Mouse (Mus musculus) liver, postnatal 0 days (tissue): ENCODE results near the gene Ntrk3. TPM values are rescaled to one million over a fixed set of nuclear protein-coding genes. Genes with fewer than 3 reads are reported as not detected.

Source experiments
- ATAC-seq: fragments of 200-750 bp; cut with Nextera tagmentation; 2 replicates; pipeline ENCODE4 v1.8.0; 2017; ENCODE audit warnings: mild to moderate bottlenecking, moderate library complexity
- DNase-seq: peaks from one replicate; pipeline ENCODE4 v3.0.0-alpha.2; 2016
- H3K27ac ChIP-seq: fragments of 300-500 bp; sonication (generic); 2 replicates; pipeline ENCODE4 v1.5.1; 2014; ENCODE audit warnings: antibody characterized with exemption, moderate library complexity, mild to moderate bottlenecking, low read depth
- H3K27me3 ChIP-seq: fragments of 300-500 bp; sonication (generic); 2 replicates; pipeline ENCODE4 v1.6.1; 2014; ENCODE audit warnings: low read length, control low read depth, mixed read lengths; ENCODE audit not compliant: insufficient read depth
- H3K36me3 ChIP-seq: fragments of 300-500 bp; sonication (generic); replicated peaks from 2 replicates; pipeline ENCODE4 v1.6.1; 2014; ENCODE audit warnings: mild to moderate bottlenecking, control low read depth, low read length, moderate library complexity, mixed read lengths; ENCODE audit not compliant: insufficient read depth
- H3K4me1 ChIP-seq: fragments of 300-500 bp; sonication (generic); 2 replicates; pipeline ENCODE4 v1.6.1; 2014; ENCODE audit warnings: antibody characterized with exemption, mild to moderate bottlenecking, control low read depth; ENCODE audit not compliant: insufficient read depth
- H3K4me2 ChIP-seq: fragments of 300-500 bp; sonication (generic); 2 replicates; pipeline ENCODE4 v1.6.1; 2014; ENCODE audit warnings: low read depth, mild to moderate bottlenecking, low read length, moderate library complexity, mixed read lengths
- H3K4me3 ChIP-seq: fragments of 300-500 bp; sonication (generic); 2 replicates; pipeline ENCODE4 v1.5.1; 2014; ENCODE audit warnings: low read depth, low read length
- H3K9ac ChIP-seq: fragments of 300-500 bp; sonication (generic); replicated peaks from 2 replicates; pipeline ENCODE4 v1.6.1; 2014; ENCODE audit warnings: mild to moderate bottlenecking, moderate library complexity
- H3K9me3 ChIP-seq: fragments of 300-500 bp; sonication (generic); 2 replicates; pipeline ENCODE4 v1.6.1; 2016; ENCODE audit warnings: mild to moderate bottlenecking, control low read depth, low read length, mixed read lengths
- CTCF ChIP-seq: sonication (generic); IDR thresholded peaks from 2 replicates; pipeline ENCODE4 v1.5.1; 2016; ENCODE audit warnings: antibody characterized with exemption, low read depth
- EP300 ChIP-seq: IDR thresholded peaks from 2 replicates; pipeline ENCODE4 v1.6.1; 2016; ENCODE audit warnings: antibody characterized with exemption, low read depth, mild to moderate bottlenecking
- WGBS: fragments of 180-500 bp; shearing (Covaris S2); extraction: QIAGEN DNeasy Blood & Tissue Kit; methylation state at CpG from one replicate; pipeline ENCODE4 v1.1.7; 2014; ENCODE audit not compliant: insufficient replicate concordance; 5-methylcytosine and 5-hydroxymethylcytosine counted together
- polyA plus RNA-seq: library from polyadenylated mRNA; unstranded; fragments of >200 nt; fragmentation: Nextera tagmentation; extraction: Ambion mirVana; gene quantifications from 2 replicates; pipeline ENCODE4 v1.2.1, GENCODE M21; 2015

Ntrk3 gene
- polyA plus RNA-seq, 1 experiment from 2014 or later: 0.16 TPM

DNA sequence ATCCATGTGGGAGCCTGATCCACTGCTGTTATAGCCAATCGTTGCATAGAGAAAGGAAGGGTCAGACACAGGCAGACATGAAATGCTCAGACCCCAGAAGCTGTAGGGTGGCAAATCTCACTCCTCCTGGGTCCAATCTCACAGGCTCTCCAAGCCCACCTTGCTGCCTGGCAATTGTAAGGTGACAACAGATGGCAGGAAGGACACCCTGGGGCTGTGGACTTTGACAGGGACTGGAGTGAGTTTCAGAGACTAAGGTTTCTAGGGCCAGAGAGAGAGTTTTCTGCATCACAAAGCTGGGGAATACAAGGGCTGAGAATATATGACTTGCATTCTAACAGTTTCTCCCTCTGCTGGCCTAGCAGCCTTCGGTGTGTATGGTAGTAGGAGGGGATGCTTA, 359.5 kb downstream of the Ntrk3 start:
- Histone ChIP-seq H3K4me2 (no peak overlapping the region), H3K9me3 (no peaks in the 10 kb centered on the region), H3K27ac (no peak overlapping the region), H3K27me3 (no peaks in the 10 kb centered on the region), H3K36me3 (no peaks in the 10 kb centered on the region), H3K4me1 (no peaks in the 10 kb centered on the region), H3K9ac (no peak overlapping the region), H3K4me3 (no peak overlapping the region)
- TF ChIP-seq EP300 (no peak), CTCF (no peak)
- ATAC-seq (no peak), DNase-seq (no peak)
- 58% methylated on average over 2 of the region's 2 CpGs for WGBS

DNA sequence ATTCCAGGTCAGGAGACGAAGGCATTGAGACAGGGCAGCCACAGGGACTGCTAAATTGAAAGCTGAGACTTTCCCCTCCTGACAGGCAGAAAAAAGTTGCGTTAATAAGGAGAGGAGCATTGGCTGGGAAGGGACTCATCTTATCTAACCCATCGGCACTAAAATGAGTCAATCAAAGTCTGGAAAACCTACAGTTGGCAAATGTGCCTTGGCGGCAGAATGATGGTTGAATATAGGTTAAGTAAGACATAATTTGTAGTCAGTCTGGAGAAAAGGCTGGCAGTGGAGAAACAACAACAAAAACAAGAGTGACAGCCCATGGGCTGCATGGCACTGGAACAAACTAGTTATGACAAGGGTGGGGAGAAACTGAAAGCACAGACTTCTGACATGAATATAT, 360.9 kb downstream of the Ntrk3 start:
- no peak overlapping the region for H3K27ac ChIP-seq
- H3K36me3 ChIP-seq: no peaks in the 10 kb centered on the region
- no peak overlapping the region for H3K4me3 ChIP-seq
- ATAC-seq (no peak), DNase-seq (no peak)
- no peaks in the 10 kb centered on the region for H3K9me3 ChIP-seq
- TF ChIP-seq CTCF (no peak), EP300 (no peak)
- 61% methylated on average over 4 of the region's 4 CpGs for WGBS
- no peak overlapping the region for H3K9ac ChIP-seq
- no peaks in the 10 kb centered on the region for H3K4me1 ChIP-seq
- H3K4me2 ChIP-seq: no peak overlapping the region
- no peaks in the 10 kb centered on the region for H3K27me3 ChIP-seq

DNA sequence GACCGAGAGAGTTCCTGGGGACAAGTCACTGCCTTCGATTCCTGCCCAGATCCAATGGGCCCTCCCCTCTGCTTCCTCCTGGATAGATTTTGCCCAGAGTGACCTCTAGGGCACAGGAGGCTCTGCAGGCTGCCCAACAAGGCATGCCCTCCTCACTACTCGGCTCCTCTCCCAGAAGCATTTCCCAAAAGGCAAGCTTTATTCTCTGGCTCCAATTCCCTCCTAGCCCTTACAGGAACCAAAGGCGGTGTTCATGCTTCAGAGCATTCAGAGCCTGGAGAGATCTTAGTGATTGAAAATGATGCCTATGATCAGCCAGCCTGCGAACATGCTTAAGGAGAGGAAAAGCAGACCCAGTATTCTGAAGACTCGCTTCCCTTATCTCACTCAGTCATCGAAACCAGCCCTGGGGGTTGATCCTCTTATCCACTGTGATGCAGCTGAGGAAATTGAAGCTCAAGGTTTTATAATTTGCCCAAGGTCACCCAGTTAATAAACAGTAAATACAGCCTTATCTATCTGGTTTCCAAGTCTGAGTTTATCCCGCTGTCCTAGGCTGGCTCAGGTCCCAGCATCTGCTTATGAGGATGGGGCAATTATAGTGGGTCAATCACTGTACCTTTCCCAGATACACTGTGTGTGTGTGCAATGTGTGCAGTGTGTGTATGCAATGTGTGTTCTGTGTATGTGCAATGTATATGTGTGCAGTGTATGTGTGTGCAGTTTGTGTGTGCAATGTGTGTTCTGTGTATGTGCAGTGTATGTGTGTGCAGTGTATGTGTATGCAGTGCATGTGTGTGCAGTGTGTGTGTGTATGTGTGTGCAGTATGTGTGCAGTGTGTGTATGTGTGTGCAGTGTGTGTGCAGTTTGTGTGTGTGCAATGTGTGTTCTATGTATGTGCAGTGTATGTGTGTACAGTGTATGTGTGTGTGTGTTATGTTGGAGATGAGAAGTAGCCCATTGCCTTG, 376.2 kb downstream of the Ntrk3 start:
- ATAC-seq (no peak), DNase-seq (no peak)
- Histone ChIP-seq H3K4me3 (no peak overlapping the region), H3K4me1 (no peaks in the 10 kb centered on the region), H3K9me3 (no peaks in the 10 kb centered on the region), H3K27me3 (no peaks in the 10 kb centered on the region), H3K9ac (no peak overlapping the region), H3K36me3 (no peaks in the 10 kb centered on the region), H3K27ac (no peak overlapping the region), H3K4me2 (no peak overlapping the region)
- no peak for TF ChIP-seq EP300
- no peak for TF ChIP-seq CTCF
- 68% methylated on average over 8 of the region's 8 CpGs for WGBS

DNA sequence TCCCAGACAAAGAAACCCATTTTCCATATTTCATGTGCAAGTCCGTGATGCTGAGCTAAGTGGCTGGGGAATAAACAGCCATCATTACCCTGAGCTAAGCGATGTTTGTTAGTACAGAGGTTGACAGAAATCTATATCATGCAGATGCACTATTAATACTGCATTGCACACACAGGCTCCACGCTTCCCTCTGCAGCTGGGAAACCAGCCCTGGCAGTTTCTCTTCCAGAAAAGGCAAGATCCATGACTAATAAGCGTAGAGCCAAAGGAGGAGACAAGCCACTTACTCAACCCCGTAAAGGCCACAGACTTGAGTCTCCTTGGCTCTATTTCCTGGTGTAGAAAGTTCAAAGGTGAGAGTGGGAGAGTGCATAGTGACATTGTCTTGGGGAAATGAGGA, 390.3 kb downstream of the Ntrk3 start:
- Histone ChIP-seq H3K4me1 (no peaks in the 10 kb centered on the region), H3K36me3 (no peaks in the 10 kb centered on the region), H3K27me3 (no peaks in the 10 kb centered on the region), H3K9ac (no peak overlapping the region), H3K4me3 (no peak overlapping the region), H3K9me3 (no peaks in the 10 kb centered on the region), H3K4me2 (no peak overlapping the region), H3K27ac (no peak overlapping the region)
- no peak for TF ChIP-seq CTCF
- TF ChIP-seq EP300: no peak
- WGBS: 77% methylated on average over 5 of the region's 5 CpGs
- no peak for ATAC-seq
- no peak for DNase-seq

DNA sequence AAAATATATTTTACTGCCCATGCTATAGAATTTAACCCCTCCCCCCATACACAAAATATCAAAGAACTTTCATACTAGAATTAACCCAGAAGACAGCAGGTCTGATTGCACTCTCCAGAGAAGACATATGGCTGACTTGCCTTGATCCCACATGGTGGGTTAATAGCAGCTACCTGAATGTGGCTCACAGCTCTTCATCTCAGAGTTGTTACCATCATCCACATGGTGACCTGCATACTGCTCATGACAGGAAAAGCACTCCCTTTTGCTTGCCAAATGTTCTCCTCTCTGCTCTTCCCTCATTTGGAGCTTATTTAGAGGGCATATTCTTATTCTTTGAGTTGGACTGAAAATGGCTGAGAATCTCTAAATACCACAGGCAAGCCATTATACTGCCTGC, 404.4 kb downstream of the Ntrk3 start:
- Histone ChIP-seq H3K9ac (no peak overlapping the region), H3K27ac (no peak overlapping the region), H3K27me3 (no peaks in the 10 kb centered on the region), H3K36me3 (no peaks in the 10 kb centered on the region), H3K9me3 (no peaks in the 10 kb centered on the region), H3K4me2 (no peak overlapping the region), H3K4me3 (no peak overlapping the region), H3K4me1 (no peaks in the 10 kb centered on the region)
- ATAC-seq: no peak
- no peak for TF ChIP-seq CTCF
- no peak for TF ChIP-seq EP300
- no peak for DNase-seq

DNA sequence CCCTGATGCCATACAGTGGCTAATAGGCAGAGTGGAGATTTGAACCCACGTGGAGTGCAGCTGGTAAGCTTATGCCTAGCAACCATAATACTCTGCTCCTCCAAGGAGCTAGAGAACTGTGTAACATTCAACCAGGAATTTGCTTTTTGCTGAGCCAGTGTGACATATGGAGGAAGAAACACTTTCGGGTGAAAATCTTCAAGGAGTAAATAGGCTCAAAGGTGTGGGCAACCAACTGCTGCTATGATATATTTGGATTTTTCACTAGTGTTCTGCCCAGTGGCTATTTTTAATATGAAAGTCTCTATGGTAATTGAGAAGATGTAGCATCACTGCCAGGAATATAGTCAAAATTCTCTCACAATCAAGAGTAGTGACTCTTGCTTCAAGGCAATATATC, 409.5 kb downstream of the Ntrk3 start:
- TF ChIP-seq CTCF: no peak
- TF ChIP-seq EP300: no peak
- 66% methylated on average over 2 of the region's 2 CpGs for whole genome bisulfite sequencing

More for the DNA sequence above, 409.5 kb downstream of the Ntrk3 start:
- Histone ChIP-seq H3K9me3 (no peaks in the 10 kb centered on the region), H3K27me3 (no peaks in the 10 kb centered on the region), H3K27ac (no peak overlapping the region), H3K4me1 (no peaks in the 10 kb centered on the region), H3K4me3 (no peak overlapping the region), H3K36me3 (no peaks in the 10 kb centered on the region), H3K9ac (no peak overlapping the region), H3K4me2 (no peak overlapping the region)
- no peak for DNase-seq
- no peak for ATAC-seq
